Mouse (Mus musculus) ovary, postnatal 10 days (tissue): ENCODE data around the gene Gzf1.

ENCODE experiments used
- DNase-seq: peaks from one replicate; pipeline ENCODE4 v3.0.0; 2022; ENCODE audit warnings: low spot score

The Gzf1 gene

GRCm38 (mm10) chr2:148680775-148681291 is at the start of gene Gzf1:
Gene Gzf1, plus strand, starts transcription at chr2:148681023.
- DNase-seq, result peak; percentile 99

GRCm38 (mm10) chr2:148631602-148632001 is 49.2 kb upstream of the Gzf1 start:
- DNase-seq, result no peak

GRCm38 (mm10) chr2:148634466-148634865 is 46.4 kb upstream of the Gzf1 start:
- DNase-seq, result no peak

- no peak for DNase-seq
Measured at GRCm38 (mm10) chr2:148642610-148643370, 38.0 kb upstream of the Gzf1 start.

- no peak for DNase-seq
Measured at GRCm38 (mm10) chr2:148644421-148645000, 36.3 kb upstream of the Gzf1 start.

GRCm38 (mm10) chr2:148650587-148651357 is 30.1 kb upstream of the Gzf1 start:
- DNase-seq, result no peak

GRCm38 (mm10) chr2:148654961-148655360 is 25.9 kb upstream of the Gzf1 start:
- DNase-seq, result no peak

GRCm38 (mm10) chr2:148663458-148663857 is 17.4 kb upstream of the Gzf1 start:
- DNase-seq, result no peak

GRCm38 (mm10) chr2:148672199-148673096 is 8.4 kb upstream of the Gzf1 start, which contains the start of gene Nxt1:
Gene Nxt1, plus strand, starts transcription at chr2:148672601.
- peak; percentile 100 for DNase-seq

GRCm38 (mm10) chr2:148677801-148678200 is 3.0 kb upstream of the Gzf1 start:
- DNase-seq, result peak; percentile 44

- DNase-seq, result no peak
Measured at GRCm38 (mm10) chr2:148679346-148679745, 1.5 kb upstream of the Gzf1 start.

- peak; percentile 9 for DNase-seq
Measured at GRCm38 (mm10) chr2:148681461-148681891, 653 bp downstream of the Gzf1 start.

GRCm38 (mm10) chr2:148683031-148683430 is 2.2 kb downstream of the Gzf1 start:
- no peak for DNase-seq

GRCm38 (mm10) chr2:148684972-148685371 is 4.1 kb downstream of the Gzf1 start:
- no peak for DNase-seq

GRCm38 (mm10) chr2:148685709-148686108 is 4.9 kb downstream of the Gzf1 start:
- DNase-seq, result no peak

- DNase-seq, result no peak
Measured at GRCm38 (mm10) chr2:148686862-148687261, 6.0 kb downstream of the Gzf1 start.

GRCm38 (mm10) chr2:148687971-148688370 is 7.1 kb downstream of the Gzf1 start:
- DNase-seq, result no peak

- DNase-seq, result no peak
Measured at GRCm38 (mm10) chr2:148689444-148690140, 8.8 kb downstream of the Gzf1 start.

GRCm38 (mm10) chr2:148690291-148690690 is 9.5 kb downstream of the Gzf1 start:
- no peak for DNase-seq

- no peak for DNase-seq
Measured at GRCm38 (mm10) chr2:148690781-148691180, 10.0 kb downstream of the Gzf1 start.

GRCm38 (mm10) chr2:148698571-148698970 is 17.7 kb downstream of the Gzf1 start:
- DNase-seq, result no peak
